Comparison of ENCODE assay signal across 31 mouse cellular contexts in the genomic region with DNA sequence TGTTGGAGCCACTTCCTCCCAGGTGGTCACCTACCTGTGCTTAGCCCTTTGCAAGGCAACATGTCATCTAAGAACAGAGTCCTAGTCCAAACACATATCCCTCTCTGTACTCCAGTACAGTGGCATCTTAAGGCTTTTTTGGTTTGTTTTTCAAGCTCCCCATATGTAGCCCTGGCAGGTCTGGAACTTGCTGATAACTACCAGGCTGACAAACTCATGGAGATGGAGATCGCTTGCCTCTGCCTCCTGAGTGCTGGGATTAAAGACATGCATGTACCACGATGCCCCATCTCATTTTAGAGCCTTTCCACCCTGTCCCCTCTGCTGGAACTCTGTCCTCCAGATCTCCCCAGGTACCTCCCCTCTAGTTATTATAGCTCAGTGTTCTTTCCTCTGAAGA. TPM values are rescaled to one million over a fixed set of nuclear protein-coding genes. Genes with fewer than 3 reads are reported as not detected.
A peak's percentile ranks its signal among the peaks of the same experiment; 100 is the strongest.
DNase-seq lines count a peak whose midpoint lies in the region; ATAC-seq and TF ChIP-seq lines count a peak whose summit lies in the region.
"Had no signal": no experiment of that assay in that cellular context is flagged by ENCODE, and none has a peak within 500 bp of the region (broad histone marks: within the 10 kb centered on the region; RNA-seq: fewer than 3 reads in every experiment).

No protein-coding gene starts in this region.

- TF ChIP-seq CTCF in MEL (IDR thresholded peaks at IDR 0.05 in 2 of 3, conservative IDR thresholded peaks at IDR 0.05 in 1 of 3; ENCODE audit: control insufficient read depth in 1 of 3, insufficient read depth in 1 of 3, low read depth in 2 of 3, low read length in 3 of 3, poor library complexity in 1 of 3, severe bottlenecking in 1 of 3) = no peak
- no peak for TF ChIP-seq CTCF in liver, postnatal 0 days (IDR thresholded peaks at IDR 0.05; ENCODE audit: low read depth)

- no peaks in the 10 kb centered on the region for H3K9me3 ChIP-seq in MEL (replicated peaks; ENCODE audit: insufficient read depth, low read length)
- H3K9me3 ChIP-seq in liver, embryonic 11.5 days (ENCODE audit: control insufficient read depth, low read length) = no peaks in the 10 kb centered on the region
- no peaks in the 10 kb centered on the region for H3K9me3 ChIP-seq in liver, postnatal 0 days (ENCODE audit: low read length)
- H3K9me3 ChIP-seq in intestine, embryonic 15.5 days = no peaks in the 10 kb centered on the region
- H3K9me3 ChIP-seq: forebrain, embryonic 10.5 days; heart, embryonic 13.5 days; kidney, embryonic 15.5 days; limb, embryonic 13.5 days; midbrain, embryonic 15.5 days; neural tube, embryonic 13.5 days had no signal

- H3K27ac ChIP-seq in MEL (ENCODE audit: control insufficient read depth, low read depth, low read length) = no peak overlapping the region
- peak overlapping the region; percentile 42; the same call in 1 of the 2 replicates for H3K27ac ChIP-seq in liver, embryonic 11.5 days (ENCODE audit: low read depth, low read length)
- peak overlapping the region; percentile 95 for H3K27ac ChIP-seq in liver, postnatal 0 days (ENCODE audit: low read depth)
- H3K27ac ChIP-seq in intestine, embryonic 15.5 days = no peak overlapping the region
- H3K27ac ChIP-seq: forebrain, embryonic 10.5 days; heart, adult 2 months; heart, embryonic 13.5 days; hindbrain, postnatal 0 days; kidney, embryonic 15.5 days; limb, embryonic 13.5 days; midbrain, embryonic 15.5 days; neural tube, embryonic 13.5 days had no signal

- H3K4me3 ChIP-seq in MEL (ENCODE audit: control insufficient read depth in 1 of 2, insufficient read depth in 1 of 2, low read depth in 2 of 2, low read length in 2 of 2) = no peak overlapping the region
- H3K4me3 ChIP-seq in liver, embryonic 11.5 days (ENCODE audit: low read depth, low read length) = no peak overlapping the region
- peak overlapping the region; percentile 19 for H3K4me3 ChIP-seq in liver, postnatal 0 days (ENCODE audit: low read depth, low read length)
- no peak overlapping the region for H3K4me3 ChIP-seq in intestine, embryonic 15.5 days (replicated peaks)
- H3K4me3 ChIP-seq: forebrain, embryonic 10.5 days; heart, adult 2 months; heart, embryonic 13.5 days; kidney, embryonic 15.5 days; limb, embryonic 13.5 days; midbrain, embryonic 15.5 days; myocyte; neural tube, embryonic 13.5 days had no signal

- peaks cover 13 to 43% of the 10 kb centered on the region in 2 experiments for H3K4me1 ChIP-seq in MEL (ENCODE audit: control insufficient read depth in 1 of 2, insufficient read depth in 2 of 2, low read length in 2 of 2)
- peaks cover 30% of the 10 kb centered on the region for H3K4me1 ChIP-seq in liver, embryonic 11.5 days (replicated peaks; ENCODE audit: control insufficient read depth, insufficient read depth, low read length)
- peaks cover 45% of the 10 kb centered on the region for H3K4me1 ChIP-seq in liver, postnatal 0 days (ENCODE audit: insufficient read depth)
- H3K4me1 ChIP-seq in intestine, embryonic 15.5 days (replicated peaks) = peaks cover 6% of the 10 kb centered on the region; the same call in 1 of the 2 replicates
- H3K4me1 ChIP-seq: limb, embryonic 13.5 days had no signal

- peak; percentile 46 for ATAC-seq in liver, embryonic 11.5 days (replicated peaks; ENCODE audit: low FRiP score)
- peak; percentile 35 for ATAC-seq in liver, postnatal 0 days
- ATAC-seq in intestine, embryonic 15.5 days = no peak
- ATAC-seq: forebrain, embryonic 16.5 days; intestine, postnatal 0 days; midbrain, embryonic 15.5 days; Patski had no signal

- H3K27me3 ChIP-seq in MEL (ENCODE audit: control insufficient read depth in 1 of 2, insufficient read depth in 2 of 2, low read length in 2 of 2) = no peaks in the 10 kb centered on the region
- H3K27me3 ChIP-seq in liver, embryonic 11.5 days (replicated peaks; ENCODE audit: control insufficient read depth, insufficient read depth, low read length) = peaks cover 4% of the 10 kb centered on the region; the same call in 1 of the 2 replicates
- H3K27me3 ChIP-seq in liver, postnatal 0 days (ENCODE audit: insufficient read depth, low read length) = no peaks in the 10 kb centered on the region
- no peaks in the 10 kb centered on the region for H3K27me3 ChIP-seq in intestine, embryonic 15.5 days (replicated peaks)
- H3K27me3 ChIP-seq: Patski had no signal

- H3K9ac ChIP-seq in MEL (ENCODE audit: control insufficient read depth, low read depth, low read length, poor library complexity, severe bottlenecking) = no peak overlapping the region
- H3K9ac ChIP-seq in liver, embryonic 11.5 days (ENCODE audit: low read depth, low read length) = no peak overlapping the region; the same call in 1 of the 2 replicates
- H3K9ac ChIP-seq in liver, postnatal 0 days (replicated peaks) = peak overlapping the region; percentile 40
- no peak overlapping the region for H3K9ac ChIP-seq in intestine, embryonic 15.5 days
- H3K9ac ChIP-seq: heart, embryonic 13.5 days; kidney, embryonic 15.5 days; limb, embryonic 13.5 days; lung, embryonic 14.5 days; midbrain, embryonic 15.5 days; neural tube, embryonic 13.5 days had no signal

- DNase-seq in MEL (ENCODE audit: low read depth, low spot score) = peak; percentile 55
- DNase-seq in c-Kit-positive CD71-positive TER-119-negative erythroid progenitor cells, embryonic 14.5 days (ENCODE audit: low read depth) = peak; percentile 66
- no peak for DNase-seq in liver, embryonic 11.5 days (ENCODE audit: low spot score)
- peak; percentile 57 for DNase-seq in liver, postnatal 0 days
- DNase-seq in frontal cortex, adult 2 months (ENCODE audit: extremely low spot score in 1 of 2, low spot score in 1 of 2) = no peak
- DNase-seq in retina, postnatal 1 day = no peak
- DNase-seq: gastrocnemius, postnatal 25 days had no signal

- no peak for TF ChIP-seq RAD21 in MEL (IDR thresholded peaks at IDR 0.05; ENCODE audit: low read depth, low read length)

- peak; percentile 35 to 39; a peak in 3 of 4 replicates for TF ChIP-seq EP300 in MEL (IDR thresholded peaks at IDR 0.05; ENCODE audit: low read depth in 1 of 2, low read length in 2 of 2)
- TF ChIP-seq EP300 in liver, postnatal 0 days (IDR thresholded peaks at IDR 0.05; ENCODE audit: low read depth) = peak; percentile 94

- peaks cover 0 to 30% of the 10 kb centered on the region in 2 experiments; a peak in 2 of 4 replicates for H3K36me3 ChIP-seq in MEL (ENCODE audit: control insufficient read depth in 1 of 2, insufficient read depth in 2 of 2, low read length in 2 of 2)
- no peaks in the 10 kb centered on the region for H3K36me3 ChIP-seq in liver, embryonic 11.5 days (ENCODE audit: control insufficient read depth, insufficient read depth, low read length)
- H3K36me3 ChIP-seq in liver, postnatal 0 days (replicated peaks; ENCODE audit: insufficient read depth, low read length) = no peaks in the 10 kb centered on the region
- no peaks in the 10 kb centered on the region for H3K36me3 ChIP-seq in intestine, embryonic 15.5 days
- H3K36me3 ChIP-seq: forebrain, embryonic 10.5 days; heart, embryonic 13.5 days; kidney, embryonic 15.5 days; limb, embryonic 13.5 days; midbrain, embryonic 15.5 days had no signal

- 42% methylated on average over 2 of the region's 2 CpGs for WGBS in liver, embryonic 11.5 days
- WGBS in liver, postnatal 0 days (ENCODE audit: insufficient replicate concordance) = 40% methylated on average over 2 of the region's 2 CpGs
- 75% methylated on average over 2 of the region's 2 CpGs for WGBS in intestine, embryonic 15.5 days

- peak overlapping the region; percentile 33 for H3K4me2 ChIP-seq in liver, embryonic 11.5 days
- H3K4me2 ChIP-seq in liver, postnatal 0 days (ENCODE audit: low read depth, low read length) = peak overlapping the region; percentile 64
- no peak overlapping the region for H3K4me2 ChIP-seq in intestine, embryonic 15.5 days (replicated peaks)
- H3K4me2 ChIP-seq: heart, embryonic 13.5 days; kidney, embryonic 15.5 days; limb, embryonic 13.5 days; lung, embryonic 14.5 days; midbrain, embryonic 15.5 days; neural tube, embryonic 13.5 days had no signal

- no peak for TF ChIP-seq POLR2A in MEL (IDR thresholded peaks at IDR 0.05; ENCODE audit: control insufficient read depth in 1 of 2, insufficient read depth in 1 of 2, low read depth in 1 of 2, low read length in 2 of 2, poor library complexity in 1 of 2)

- no peaks in the 10 kb centered on the region; the same call in 1 of the 2 replicates for H3K79me2 ChIP-seq in MEL (ENCODE audit: control insufficient read depth, insufficient read depth, low read length, poor library complexity)

RNA-seq across cellular contexts. Expression of a gene that starts 4.3 kb away (rescaled TPM):
- total RNA-seq in MEL (2012; rRNA removed) = 19.5 and 21.4 TPM in 2 replicates
- polyA plus RNA-seq in MEL (2012; ENCODE audit: insufficient read depth in 1 of 2, insufficient read length in 2 of 2, low read depth in 1 of 2, low replicate concordance in 2 of 2, missing spikeins in 1 of 2) = 10 to 100 TPM in 1 of 2 experiments, not detected in 1; 28.0 TPM
- polyA plus RNA-seq in liver, embryonic 11.5 days (2014; fragmentation: Nextera tagmentation; extraction: Ambion mirVana) = 24.9 and 25.4 TPM in 2 replicates
- polyA plus RNA-seq in liver, postnatal 0 days (2015; fragmentation: Nextera tagmentation; extraction: Ambion mirVana) = 65.4 and 71.2 TPM in 2 replicates
- polyA plus RNA-seq in frontal cortex, adult 2 months (2012; rRNA removed) = 28.2 and 31.1 TPM in 2 replicates
- 89.8 and 90.4 TPM in 2 replicates for polyA plus RNA-seq in intestine, embryonic 15.5 days (2015; fragmentation: Nextera tagmentation; extraction: Ambion mirVana)

RNA-seq across cellular contexts. Expression of a gene that starts 4.3 kb away (rescaled TPM):
- total RNA-seq in MEL (2012; rRNA removed) = not detected in 2 replicates
- polyA plus RNA-seq in MEL (2012; ENCODE audit: insufficient read depth in 1 of 2, insufficient read length in 2 of 2, low read depth in 1 of 2, low replicate concordance in 2 of 2, missing spikeins in 1 of 2) = not detected
- polyA plus RNA-seq in liver, embryonic 11.5 days (2014; fragmentation: Nextera tagmentation; extraction: Ambion mirVana) = not detected in 2 replicates
- 0.43 TPM in 1 of 2 replicates, not detected in the other for polyA plus RNA-seq in liver, postnatal 0 days (2015; fragmentation: Nextera tagmentation; extraction: Ambion mirVana)
- polyA plus RNA-seq in frontal cortex, adult 2 months (2012; rRNA removed) = 0.80 TPM in 1 of 2 replicates, not detected in the other
- polyA plus RNA-seq in intestine, embryonic 15.5 days (2015; fragmentation: Nextera tagmentation; extraction: Ambion mirVana) = not detected in 2 replicates
- total RNA-seq: adrenal gland, adult 18-20 months; adrenal gland, postnatal 36 days; ES-E14; gastrocnemius, postnatal 25 days; heart, adult 2 months; heart, postnatal 14 days; hindbrain, postnatal 0 days; layer of hippocampus, adult 8-10 months; layer of hippocampus, postnatal 36 days; left cerebral cortex, postnatal 14 days had no signal
- polyA plus RNA-seq: cerebellum, adult 2 months; embryonic facial prominence, embryonic 14.5 days; forebrain, embryonic 16.5 days; heart, embryonic 13.5 days; hindbrain, embryonic 11.5 days; hindbrain, postnatal 0 days; kidney, embryonic 15.5 days; limb, embryonic 13.5 days; lung, embryonic 14.5 days; neural tube, embryonic 13.5 days; Patski had no signal

RNA-seq across cellular contexts. Expression of a gene that starts 38.7 kb away (rescaled TPM):
- 18.4 and 22.5 TPM in 2 replicates for total RNA-seq in MEL (2012; rRNA removed)
- polyA plus RNA-seq in MEL (2012; ENCODE audit: insufficient read depth in 1 of 2, insufficient read length in 2 of 2, low read depth in 1 of 2, low replicate concordance in 2 of 2, missing spikeins in 1 of 2) = 10 to 100 TPM; 18.9 to 99.9 TPM
- polyA plus RNA-seq in liver, embryonic 11.5 days (2014; fragmentation: Nextera tagmentation; extraction: Ambion mirVana) = 16.4 and 19.4 TPM in 2 replicates
- 6.2 and 7.0 TPM in 2 replicates for polyA plus RNA-seq in liver, postnatal 0 days (2015; fragmentation: Nextera tagmentation; extraction: Ambion mirVana)
- polyA plus RNA-seq in frontal cortex, adult 2 months (2012; rRNA removed) = 16.8 and 18.2 TPM in 2 replicates
- 22.0 and 22.2 TPM in 2 replicates for polyA plus RNA-seq in intestine, embryonic 15.5 days (2015; fragmentation: Nextera tagmentation; extraction: Ambion mirVana)

RNA-seq across cellular contexts. Expression of a gene that starts 38.8 kb away (rescaled TPM):
- 44.5 and 53.4 TPM in 2 replicates for total RNA-seq in MEL (2012; rRNA removed)
- polyA plus RNA-seq in MEL (2012; ENCODE audit: insufficient read depth in 1 of 2, insufficient read length in 2 of 2, low read depth in 1 of 2, low replicate concordance in 2 of 2, missing spikeins in 1 of 2) = 10 to 100 TPM in 1 of 2 experiments, not detected in 1; 96.0 TPM
- polyA plus RNA-seq in liver, embryonic 11.5 days (2014; fragmentation: Nextera tagmentation; extraction: Ambion mirVana) = 52.9 and 55.8 TPM in 2 replicates
- 37.2 and 38.0 TPM in 2 replicates for polyA plus RNA-seq in liver, postnatal 0 days (2015; fragmentation: Nextera tagmentation; extraction: Ambion mirVana)
- 45.3 and 48.4 TPM in 2 replicates for polyA plus RNA-seq in frontal cortex, adult 2 months (2012; rRNA removed)
- polyA plus RNA-seq in intestine, embryonic 15.5 days (2015; fragmentation: Nextera tagmentation; extraction: Ambion mirVana) = 92.0 and 98.9 TPM in 2 replicates

Comparison
In these comparisons a context has a peak if more than half of its experiments do, and no peak if none do; other contexts are left out.
1. DNase-seq: peak in MEL (single experiment), c-Kit-positive CD71-positive TER-119-negative erythroid progenitor cells, embryonic 14.5 days (single experiment) and liver, postnatal 0 days (single experiment); none in liver, embryonic 11.5 days (single experiment), frontal cortex, adult 2 months (0 of 2) and retina, postnatal 1 day (single experiment).
2. H3K27ac ChIP-seq: peak in liver, embryonic 11.5 days (single experiment) and liver, postnatal 0 days (single experiment); none in MEL (single experiment) and intestine, embryonic 15.5 days (single experiment).